Mouse (Mus musculus): ENCODE measurements around the gene Cyb5b. TPM values are rescaled to one million over a fixed set of nuclear protein-coding genes. Genes with fewer than 3 reads are reported as not detected.

Cyb5b gene
- polyA plus RNA-seq, 1 experiment from 2014 or later, result 164 TPM

DNA sequence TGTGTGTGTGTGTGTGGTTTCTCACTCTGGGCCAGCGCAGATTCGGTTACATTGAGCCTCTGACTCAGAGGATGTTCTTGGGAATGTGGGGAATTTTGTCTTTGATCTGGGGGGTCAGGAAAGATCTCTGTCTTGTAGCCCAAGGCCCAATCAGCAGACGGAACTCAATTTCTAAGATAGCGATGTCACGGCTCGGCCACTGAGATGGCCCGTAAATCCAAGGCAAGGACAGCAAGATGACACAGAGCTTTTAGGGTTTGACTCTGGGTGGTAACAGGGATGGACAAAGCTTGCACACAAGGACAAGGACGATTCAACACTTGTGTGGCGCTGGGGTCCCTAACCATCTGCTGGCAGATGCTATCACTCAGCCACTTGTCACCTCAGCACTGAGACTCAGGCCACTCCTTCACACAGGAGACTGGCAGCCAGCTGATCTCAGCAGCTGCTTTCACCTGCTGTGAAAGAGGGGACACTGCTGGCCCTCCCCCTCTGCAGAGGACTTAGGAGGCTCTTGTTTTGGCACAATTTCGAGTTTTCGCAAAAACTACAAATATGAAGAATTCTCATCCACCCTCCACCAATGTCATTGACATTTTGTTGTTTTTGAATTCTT, 76.7 kb downstream of the Cyb5b start:
- H3K4me1 ChIP-seq, result no peaks in the 10 kb centered on the region
- WGBS, result 74% methylated on average over 11 of the region's 11 CpGs
- no peak for DNase-seq (ENCODE audit: low spot score)
- no peaks in the 10 kb centered on the region for H3K36me3 ChIP-seq
- H3K27me3 ChIP-seq (ENCODE audit: low read depth, poor library complexity, severe bottlenecking), result no peaks in the 10 kb centered on the region
- H3K4me3 ChIP-seq, result no peak overlapping the region
- no peaks in the 10 kb centered on the region for H3K9me3 ChIP-seq (replicated peaks)
- no peak overlapping the region for H3K27ac ChIP-seq (replicated peaks)

DNA sequence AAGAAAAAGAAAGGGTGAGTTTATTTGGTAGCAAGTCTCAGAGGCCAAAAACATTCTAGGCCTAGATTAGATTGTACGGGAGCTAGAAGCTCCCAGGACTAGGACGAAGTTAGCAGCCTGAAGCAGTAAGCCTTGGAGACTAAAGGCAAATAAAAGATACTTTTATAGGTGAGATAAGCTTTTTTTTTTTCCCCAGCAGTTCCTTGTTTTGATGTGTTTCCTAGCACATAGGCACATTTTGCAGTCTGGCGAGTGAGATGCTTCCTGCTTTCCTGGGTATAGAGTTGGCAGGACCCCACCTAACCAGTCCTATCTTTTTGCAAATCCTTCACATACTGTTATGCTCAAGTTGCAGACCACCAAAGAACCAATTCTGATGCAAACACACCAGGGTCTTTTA, 82.8 kb downstream of the Cyb5b start:
- 97% methylated on average over 3 of the region's 3 CpGs for WGBS
- Histone ChIP-seq H3K27ac (replicated peaks) (no peak overlapping the region), H3K36me3 (no peaks in the 10 kb centered on the region), H3K4me3 (no peak overlapping the region), H3K9me3 (replicated peaks) (no peaks in the 10 kb centered on the region), H3K4me1 (no peaks in the 10 kb centered on the region), H3K27me3 (ENCODE audit: low read depth, poor library complexity, severe bottlenecking) (no peaks in the 10 kb centered on the region)
- DNase-seq (ENCODE audit: low spot score), result no peak

DNA sequence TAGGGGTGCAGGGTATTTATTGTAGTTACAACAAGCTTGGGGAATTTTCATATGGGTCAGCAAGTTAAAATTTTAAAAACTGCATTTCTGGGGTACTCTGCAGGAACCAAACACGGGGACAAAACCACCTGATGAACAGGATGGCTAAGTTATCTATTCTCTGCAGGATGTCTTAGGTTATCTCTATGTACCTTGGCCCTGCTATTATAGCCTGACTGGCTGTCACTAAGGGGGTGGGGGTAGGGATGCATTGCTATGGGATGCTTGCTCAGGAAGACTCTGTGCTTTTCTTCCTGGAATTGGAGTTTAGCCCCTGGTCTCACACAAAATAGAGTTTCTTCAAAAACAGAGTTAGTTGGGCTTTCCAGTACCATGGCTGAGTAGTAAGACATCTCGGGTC, 83.3 kb downstream of the Cyb5b start:
- H3K27me3 ChIP-seq (ENCODE audit: low read depth, poor library complexity, severe bottlenecking), result no peaks in the 10 kb centered on the region
- no peaks in the 10 kb centered on the region for H3K9me3 ChIP-seq (replicated peaks)
- no peaks in the 10 kb centered on the region for H3K4me1 ChIP-seq
- WGBS, result 89% methylated on average over 2 of the region's 2 CpGs
- no peak overlapping the region for H3K27ac ChIP-seq (replicated peaks)
- no peak for DNase-seq (ENCODE audit: low spot score)
- no peak overlapping the region for H3K4me3 ChIP-seq
- H3K36me3 ChIP-seq, result no peaks in the 10 kb centered on the region

Other genes with a start within 250 kb of the Cyb5b start
- gene Sntb2, start 214.9 kb upstream of the Cyb5b start, polyA plus RNA-seq (2016; fragmentation: Nextera tagmentation; extraction: Ambion mirVana), result 8.2 and 9.2 TPM in 2 replicates
- gene Vps4a, start 119.4 kb upstream of the Cyb5b start, polyA plus RNA-seq (2016; fragmentation: Nextera tagmentation; extraction: Ambion mirVana), result 68.0 and 80.2 TPM in 2 replicates
- gene Pdf, start 102.0 kb upstream of the Cyb5b start, polyA plus RNA-seq (2016; fragmentation: Nextera tagmentation; extraction: Ambion mirVana), result 44.2 and 48.1 TPM in 2 replicates
- gene Cog8, start 94.0 kb upstream of the Cyb5b start, polyA plus RNA-seq (2016; fragmentation: Nextera tagmentation; extraction: Ambion mirVana), result 38.2 and 40.8 TPM in 2 replicates
- gene Nip7, start 93.8 kb upstream of the Cyb5b start, polyA plus RNA-seq (2016; fragmentation: Nextera tagmentation; extraction: Ambion mirVana), result 113 and 125 TPM in 2 replicates
- gene Tmed6, start 85.0 kb upstream of the Cyb5b start, polyA plus RNA-seq (2016; fragmentation: Nextera tagmentation; extraction: Ambion mirVana), result not detected in 2 replicates
- 19.1 and 19.6 TPM in 2 replicates for gene Terf2, start 54.1 kb upstream of the Cyb5b start, polyA plus RNA-seq (2016; fragmentation: Nextera tagmentation; extraction: Ambion mirVana)
- 7.8 and 8.2 TPM in 2 replicates for gene Nfat5, start 142.8 kb downstream of the Cyb5b start, polyA plus RNA-seq (2016; fragmentation: Nextera tagmentation; extraction: Ambion mirVana)